ENCODE assay signal across 14 mouse cellular contexts in genomic region chr6:30654932-30655331, GRCm38 (mm10). TPM values are rescaled to one million over a fixed set of nuclear protein-coding genes. Genes with fewer than 3 reads are reported as not detected.
DNase-seq lines count a peak whose midpoint lies in the region; ATAC-seq and TF ChIP-seq lines count a peak whose summit lies in the region.
"Had no signal": no experiment of that assay in that cellular context is flagged by ENCODE, and none has a peak within 500 bp of the region (broad histone marks: within the 10 kb centered on the region; RNA-seq: fewer than 3 reads in every experiment).

No protein-coding gene starts in this region.

- peaks cover 48% of the 10 kb centered on the region for H3K4me1 ChIP-seq in forebrain, embryonic 13.5 days
- H3K4me1 ChIP-seq in limb, embryonic 10.5 days, result peaks cover 62% of the 10 kb centered on the region
- peaks cover 44% of the 10 kb centered on the region for H3K4me1 ChIP-seq in neural tube, embryonic 13.5 days (replicated peaks)

- no peaks in the 10 kb centered on the region for H3K36me3 ChIP-seq in forebrain, embryonic 13.5 days (ENCODE audit: poor library complexity, severe bottlenecking)
- H3K36me3 ChIP-seq in limb, embryonic 10.5 days, result peaks cover 46% of the 10 kb centered on the region
- H3K36me3 ChIP-seq in neural tube, embryonic 13.5 days, result no peaks in the 10 kb centered on the region
- H3K36me3 ChIP-seq: liver, embryonic 13.5 days had no signal

- no peak for TF ChIP-seq CTCF in layer of hippocampus, adult 2 months (conservative IDR thresholded peaks at IDR 0.05)

- no peak overlapping the region for H3K4me3 ChIP-seq in layer of hippocampus, adult 2 months
- H3K4me3 ChIP-seq in forebrain, embryonic 13.5 days, result no peak overlapping the region
- no peak overlapping the region for H3K4me3 ChIP-seq in limb, embryonic 10.5 days
- no peak overlapping the region for H3K4me3 ChIP-seq in neural tube, embryonic 13.5 days
- H3K4me3 ChIP-seq: liver, embryonic 13.5 days had no signal

- H3K9ac ChIP-seq in forebrain, embryonic 13.5 days, result peak overlapping the region; percentile 0; the same call in 1 of the 2 replicates
- no peak overlapping the region for H3K9ac ChIP-seq in neural tube, embryonic 13.5 days
- H3K9ac ChIP-seq: liver, embryonic 13.5 days had no signal

- intact Hi-C loops in left cerebral cortex, postnatal 25 days (cut with DNase I), result no loop called here
- intact Hi-C loops in heart, postnatal 25 days (cut with DNase I), result no loop called here

- 0 out of 2 replicates have a peak overlapping the region, but pooled peaks have one; percentile 32 for H3K27ac ChIP-seq in layer of hippocampus, adult 2 months
- peak overlapping the region; percentile 84 for H3K27ac ChIP-seq in forebrain, embryonic 13.5 days
- H3K27ac ChIP-seq in limb, embryonic 10.5 days, result peak overlapping the region; percentile 89
- H3K27ac ChIP-seq in neural tube, embryonic 13.5 days (replicated peaks), result peak overlapping the region; percentile 78
- H3K27ac ChIP-seq: liver, embryonic 13.5 days had no signal

- DNase-seq in layer of hippocampus, adult 2 months (ENCODE audit: low spot score in 2 of 2), result no peak
- no peak for DNase-seq in layer of hippocampus, postnatal 10 days (ENCODE audit: low spot score in 2 of 2)
- no peak for DNase-seq in limb, embryonic 10.5 days (ENCODE audit: low spot score)
- DNase-seq in left cerebral cortex, postnatal 25 days (ENCODE audit: low spot score in 2 of 2), result no peak
- DNase-seq in heart, postnatal 25 days (ENCODE audit: low spot score), result no peak
- DNase-seq in urinary bladder, postnatal 14 days (ENCODE audit: low spot score), result no peak
- DNase-seq: cerebellum, postnatal 25 days; liver, embryonic 13.5 days; right cerebral cortex, postnatal 25 days; thymus, adult 2 months had no signal

- H3K9me3 ChIP-seq in forebrain, embryonic 13.5 days (replicated peaks), result no peaks in the 10 kb centered on the region
- H3K9me3 ChIP-seq in limb, embryonic 10.5 days (replicated peaks), result no peaks in the 10 kb centered on the region
- H3K9me3 ChIP-seq in neural tube, embryonic 13.5 days, result no peaks in the 10 kb centered on the region
- H3K9me3 ChIP-seq: liver, embryonic 13.5 days had no signal

- H3K27me3 ChIP-seq in forebrain, embryonic 13.5 days, result no peaks in the 10 kb centered on the region
- H3K27me3 ChIP-seq in limb, embryonic 10.5 days (ENCODE audit: low read depth, poor library complexity, severe bottlenecking), result no peaks in the 10 kb centered on the region
- no peaks in the 10 kb centered on the region for H3K27me3 ChIP-seq in neural tube, embryonic 13.5 days
- H3K27me3 ChIP-seq: CH12.LX; liver, embryonic 13.5 days had no signal

- peak overlapping the region; percentile 26; the same call in 1 of the 2 replicates for H3K4me2 ChIP-seq in forebrain, embryonic 13.5 days
- H3K4me2 ChIP-seq in neural tube, embryonic 13.5 days, result no peak overlapping the region
- H3K4me2 ChIP-seq: liver, embryonic 13.5 days had no signal

- 46% methylated on average over 3 of the region's 3 CpGs for WGBS in forebrain, embryonic 13.5 days
- WGBS in limb, embryonic 10.5 days, result 83% methylated on average over 3 of the region's 3 CpGs
- WGBS in neural tube, embryonic 13.5 days, result 58% methylated on average over 3 of the region's 3 CpGs

- peak; percentile 45 for ATAC-seq in forebrain, embryonic 13.5 days
- ATAC-seq in neural tube, embryonic 13.5 days (ENCODE audit: low read depth), result peak; percentile 30; the same call in 1 of the 2 replicates

RNA-seq across cellular contexts. Expression of gene Cpa1, which starts 15.9 kb away (rescaled TPM):
- total RNA-seq in layer of hippocampus, adult 2 months (2021), result not detected
- not detected for total RNA-seq in layer of hippocampus, postnatal 10 days (2021)
- polyA plus RNA-seq in forebrain, embryonic 13.5 days (2015; fragmentation: Nextera tagmentation; extraction: Ambion mirVana), result 0.96 and 1.3 TPM in 2 replicates
- polyA plus RNA-seq in limb, embryonic 10.5 days (2016; fragmentation: Nextera tagmentation; extraction: Ambion mirVana), result 0.38 TPM in 2 replicates
- polyA plus RNA-seq in neural tube, embryonic 13.5 days (2015; fragmentation: Nextera tagmentation; extraction: Ambion mirVana), result 0.25 and 0.52 TPM in 2 replicates
- not detected for total RNA-seq in left cerebral cortex, postnatal 25 days (2021)
- under 1 TPM in 1 of 2 experiments, not detected in 1; 0.16 TPM for total RNA-seq in heart, postnatal 25 days (2021)
- total RNA-seq: CH12.LX; layer of hippocampus, adult 8-10 months had no signal
- polyA plus RNA-seq: thymus, adult 2 months had no signal

RNA-seq across cellular contexts. Expression of gene Cep41, which starts 38.6 kb away (rescaled TPM):
- 1 to 10 TPM; 7.3 to 7.7 TPM for total RNA-seq in layer of hippocampus, adult 2 months (2021)
- total RNA-seq in layer of hippocampus, postnatal 10 days (2021), result 1 to 10 TPM; 5.7 to 7.0 TPM
- polyA plus RNA-seq in forebrain, embryonic 13.5 days (2015; fragmentation: Nextera tagmentation; extraction: Ambion mirVana), result 19.5 and 19.6 TPM in 2 replicates
- 28.8 and 33.1 TPM in 2 replicates for polyA plus RNA-seq in limb, embryonic 10.5 days (2016; fragmentation: Nextera tagmentation; extraction: Ambion mirVana)
- polyA plus RNA-seq in neural tube, embryonic 13.5 days (2015; fragmentation: Nextera tagmentation; extraction: Ambion mirVana), result 12.2 and 17.4 TPM in 2 replicates
- 1 to 10 TPM; 7.5 to 8.1 TPM for total RNA-seq in left cerebral cortex, postnatal 25 days (2021)
- 1 to 10 TPM; 1.9 to 3.1 TPM for total RNA-seq in heart, postnatal 25 days (2021)

RNA-seq across cellular contexts. Expression of gene Cpa5, which starts 44.1 kb away (rescaled TPM):
- total RNA-seq in layer of hippocampus, adult 2 months (2021), result not detected
- not detected for total RNA-seq in layer of hippocampus, postnatal 10 days (2021)
- polyA plus RNA-seq in forebrain, embryonic 13.5 days (2015; fragmentation: Nextera tagmentation; extraction: Ambion mirVana), result 0.10 and 0.14 TPM in 2 replicates
- polyA plus RNA-seq in limb, embryonic 10.5 days (2016; fragmentation: Nextera tagmentation; extraction: Ambion mirVana), result 0.23 and 0.35 TPM in 2 replicates
- polyA plus RNA-seq in neural tube, embryonic 13.5 days (2015; fragmentation: Nextera tagmentation; extraction: Ambion mirVana), result not detected in 2 replicates
- total RNA-seq in left cerebral cortex, postnatal 25 days (2021), result not detected
- not detected for total RNA-seq in heart, postnatal 25 days (2021)
- total RNA-seq: CH12.LX; layer of hippocampus, adult 8-10 months had no signal
- polyA plus RNA-seq: liver, embryonic 13.5 days; thymus, adult 2 months had no signal

Comparison
In these comparisons a context has a peak if more than half of its experiments do, and no peak if none do; other contexts are left out.
1. H3K27ac ChIP-seq: peak in every context shown above with its lines; median percentile 89 in limb, embryonic 10.5 days; 84 in forebrain, embryonic 13.5 days; 78 in neural tube, embryonic 13.5 days; 32 in layer of hippocampus, adult 2 months.